Mouse (Mus musculus): ENCODE results near the gene Tie1. TPM values are rescaled to one million over a fixed set of nuclear protein-coding genes. Genes with fewer than 3 reads are reported as not detected.

Tie1 gene
- total RNA-seq, 2 experiments from 2014 or later = 8.2 to 8.5 TPM

DNA sequence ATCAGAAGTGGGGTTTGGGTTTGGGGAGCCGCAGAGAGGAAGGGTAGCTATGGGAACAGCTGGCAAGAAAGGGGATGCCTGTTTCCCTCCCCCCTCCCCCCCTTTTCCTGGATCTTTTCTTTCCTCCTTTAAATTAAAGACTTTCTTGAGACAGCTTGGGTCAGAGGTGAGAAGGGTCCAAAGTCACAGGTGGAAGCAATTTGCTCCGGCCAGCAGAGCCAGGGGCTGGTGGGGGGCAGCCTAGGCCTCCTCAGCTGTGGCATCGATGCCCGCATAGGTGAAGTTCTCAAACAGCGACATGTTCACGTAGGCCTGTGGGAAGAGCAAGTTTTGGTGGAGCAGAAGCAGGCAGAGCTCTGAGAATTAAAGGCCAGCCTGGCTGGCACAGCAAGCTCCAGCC is 18.6 kb downstream of the Tie1 start:
- Histone ChIP-seq H3K27ac (no peak overlapping the region), H3K4me3 (no peak overlapping the region)
- no peak for TF ChIP-seq CTCF (IDR thresholded peaks at IDR 0.05)
- no peak for DNase-seq (ENCODE audit: extremely low spot score in 1 of 2, low spot score in 2 of 2)
- intact Hi-C loops (cut with DNase I) = no loop called here

DNA sequence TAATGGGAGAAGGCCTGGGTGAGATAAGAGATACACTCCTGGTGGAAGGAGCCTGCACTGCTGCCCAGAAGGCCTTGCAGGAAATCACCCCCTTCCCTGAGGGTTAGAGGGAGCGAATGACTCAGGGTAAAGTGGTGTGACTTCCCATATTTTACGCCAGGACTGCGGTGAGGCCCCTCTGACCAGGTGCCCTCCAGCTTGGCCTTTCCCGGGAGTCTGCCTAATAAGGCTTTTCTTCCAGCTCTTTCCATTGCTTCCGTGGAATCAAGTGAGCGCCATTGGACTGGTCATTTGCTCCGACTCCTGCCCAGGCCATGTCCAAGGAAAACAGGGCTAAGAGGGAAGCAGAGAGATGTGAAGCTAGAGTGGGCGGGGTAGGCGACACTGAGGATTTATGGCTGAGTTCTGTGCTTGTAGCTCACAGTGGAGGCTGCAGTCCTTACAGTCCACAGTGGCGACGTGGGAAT is 24.1 kb downstream of the Tie1 start:
- intact Hi-C loops (cut with DNase I) = no loop called here
- no peak for TF ChIP-seq CTCF (IDR thresholded peaks at IDR 0.05)
- no peak overlapping the region for H3K4me3 ChIP-seq
- H3K27ac ChIP-seq = no peak overlapping the region
- DNase-seq (ENCODE audit: extremely low spot score in 1 of 2, low spot score in 2 of 2) = no peak

DNA sequence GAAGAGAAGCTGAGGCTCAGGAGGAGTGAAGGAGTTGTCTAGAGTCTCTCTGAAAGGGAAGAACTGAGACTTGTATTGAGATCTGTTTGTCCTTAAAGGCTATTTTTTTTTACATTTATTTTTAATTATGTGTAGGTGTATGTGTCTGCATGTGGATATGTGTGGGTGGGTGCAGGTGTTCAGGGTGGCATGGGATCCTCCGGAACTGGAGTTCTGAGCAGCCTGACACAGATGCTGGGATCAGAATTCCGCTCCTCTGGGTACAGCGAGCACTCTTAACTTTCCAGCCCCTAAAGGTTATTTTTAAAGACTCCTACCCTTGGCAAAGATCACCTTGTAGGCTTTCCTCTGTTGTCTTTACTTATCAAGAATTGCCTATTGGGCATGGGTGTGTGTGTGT is 24.9 kb downstream of the Tie1 start:
- no peak for TF ChIP-seq CTCF (IDR thresholded peaks at IDR 0.05)
- Histone ChIP-seq H3K4me3 (no peak overlapping the region), H3K27ac (no peak overlapping the region)
- no peak for DNase-seq (ENCODE audit: extremely low spot score in 1 of 2, low spot score in 2 of 2)
- intact Hi-C loops (cut with DNase I) = no loop called here

DNA sequence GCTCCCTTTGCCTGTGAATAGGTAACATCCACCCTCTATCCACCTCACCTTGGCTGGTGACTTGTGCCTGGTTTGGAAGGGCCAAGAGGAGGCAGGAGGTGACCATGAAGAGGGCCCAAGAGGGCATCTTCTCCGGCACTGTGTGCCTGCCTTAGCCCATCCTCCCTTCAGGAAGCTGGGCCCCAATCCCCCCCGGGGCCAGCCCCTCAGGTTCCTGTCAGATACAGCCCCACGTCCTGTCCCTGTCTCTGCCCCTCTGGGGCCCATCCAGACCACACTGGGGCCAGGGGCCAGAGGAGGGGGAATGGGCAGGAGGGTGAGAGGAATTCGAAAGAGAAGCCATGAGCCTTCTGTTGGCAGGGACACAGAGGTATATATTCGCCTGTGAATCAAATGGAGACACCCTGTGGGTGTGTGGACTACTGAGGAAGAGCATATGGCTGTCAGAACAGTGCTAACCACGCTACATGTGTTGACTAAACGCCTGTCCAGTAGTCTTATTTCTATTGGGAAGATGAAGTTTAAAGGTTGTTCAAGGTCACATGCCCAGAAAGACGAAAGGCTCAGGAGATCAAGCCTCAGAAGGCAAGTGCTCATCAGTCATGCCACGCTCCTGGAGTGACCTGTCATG is 32.4 kb downstream of the Tie1 start, which contains the start of gene Mpl:
Mpl (minus strand) TSS at position 169 of the 631 bp plus-strand sequence.
- H3K27ac ChIP-seq = no peak within 1 kb of the TSS
- no peak for TF ChIP-seq CTCF (IDR thresholded peaks at IDR 0.05)
- H3K4me3 ChIP-seq = no peak within 1 kb of the TSS
- no peak for DNase-seq (ENCODE audit: extremely low spot score in 1 of 2, low spot score in 2 of 2)
- intact Hi-C loops (cut with DNase I) = no loop called here

DNA sequence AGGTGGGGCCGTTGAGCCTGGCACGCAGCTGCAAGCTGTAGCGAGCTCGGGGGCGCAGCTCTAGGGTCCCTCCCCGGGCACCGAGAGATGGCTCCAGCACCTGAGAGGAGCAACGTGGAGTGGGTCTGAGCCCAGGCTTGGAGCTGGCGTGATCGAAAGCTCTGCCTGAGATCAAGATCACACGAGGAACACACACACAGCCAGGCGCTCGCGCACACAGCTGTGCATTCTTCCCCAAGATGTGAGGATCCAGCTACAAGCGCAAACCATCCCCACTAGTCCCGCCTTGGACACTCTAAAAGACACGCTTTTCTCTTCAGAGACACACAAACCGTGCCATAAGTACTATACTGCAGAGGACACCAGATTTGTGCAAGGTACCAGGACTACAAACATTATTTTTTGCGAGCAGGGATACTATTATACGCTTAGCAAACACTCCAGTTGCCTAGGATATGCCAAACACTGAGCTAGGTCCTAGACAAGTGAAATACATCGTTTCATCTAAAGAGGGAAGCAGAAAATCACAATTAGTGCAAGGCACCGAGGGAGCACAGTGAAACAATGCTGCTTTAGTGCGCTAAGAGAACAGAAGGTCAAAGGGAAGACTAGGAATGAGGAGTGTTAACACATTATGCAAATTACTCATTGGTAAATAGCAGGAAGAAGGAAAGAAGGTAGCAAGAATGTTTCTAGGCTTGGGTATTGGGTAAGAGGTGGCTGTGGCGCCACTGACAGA is 43.3 kb downstream of the Tie1 start:
- Histone ChIP-seq H3K4me3 (peak overlapping the region; percentile 41), H3K27ac (peak overlapping the region; percentile 67)
- TF ChIP-seq CTCF (IDR thresholded peaks at IDR 0.05) = no peak; the same call in none of the 2 replicates
- intact Hi-C loops (cut with DNase I) = loop anchor here (5.0 kb wide), 2 partner anchors 96 to 131 kb away; partner anchors contain the start of gene Tmem125
- no peak for DNase-seq (ENCODE audit: extremely low spot score in 1 of 2, low spot score in 2 of 2)

DNA sequence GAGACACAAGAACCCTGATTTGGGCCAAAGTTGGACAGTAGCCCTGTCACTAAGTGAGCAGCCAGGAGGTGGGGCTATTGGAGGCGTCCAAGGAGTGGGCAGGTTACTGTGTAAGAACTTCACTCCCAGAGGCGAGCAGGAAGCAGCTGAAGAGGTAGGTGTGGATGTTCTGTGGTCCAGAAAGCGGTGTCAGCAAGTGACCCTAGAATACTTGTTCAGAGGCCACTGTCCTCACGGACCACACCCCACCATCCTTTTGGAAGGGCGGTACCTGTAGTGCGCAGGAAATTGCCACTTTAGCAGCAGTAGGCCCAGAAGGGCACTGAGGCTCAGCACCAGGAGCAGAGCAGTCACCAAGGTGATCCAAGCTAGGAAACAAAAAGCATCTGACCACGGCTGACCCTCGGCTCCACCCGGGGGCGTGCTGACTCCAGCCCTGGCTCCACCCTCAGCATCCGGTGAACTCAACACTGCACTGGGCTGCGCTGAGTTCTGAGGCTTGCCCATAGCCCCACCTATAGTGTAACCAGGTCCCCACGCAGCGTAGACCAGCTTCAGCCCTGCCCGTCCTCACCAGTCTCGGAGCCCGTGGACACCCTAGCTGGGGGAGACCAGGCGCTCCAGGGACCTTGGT is 44.0 kb downstream of the Tie1 start:
- DNase-seq (ENCODE audit: extremely low spot score in 1 of 2, low spot score in 2 of 2) = no peak
- peak overlapping the region; percentile 41 for H3K4me3 ChIP-seq
- peak overlapping the region; percentile 67 for H3K27ac ChIP-seq
- intact Hi-C loops (cut with DNase I) = loop anchor here (5.0 kb wide), 2 partner anchors 96 to 131 kb away; partner anchors contain the start of gene Tmem125
- TF ChIP-seq CTCF (IDR thresholded peaks at IDR 0.05) = no peak; the same call in 1 of the 2 replicates

DNA sequence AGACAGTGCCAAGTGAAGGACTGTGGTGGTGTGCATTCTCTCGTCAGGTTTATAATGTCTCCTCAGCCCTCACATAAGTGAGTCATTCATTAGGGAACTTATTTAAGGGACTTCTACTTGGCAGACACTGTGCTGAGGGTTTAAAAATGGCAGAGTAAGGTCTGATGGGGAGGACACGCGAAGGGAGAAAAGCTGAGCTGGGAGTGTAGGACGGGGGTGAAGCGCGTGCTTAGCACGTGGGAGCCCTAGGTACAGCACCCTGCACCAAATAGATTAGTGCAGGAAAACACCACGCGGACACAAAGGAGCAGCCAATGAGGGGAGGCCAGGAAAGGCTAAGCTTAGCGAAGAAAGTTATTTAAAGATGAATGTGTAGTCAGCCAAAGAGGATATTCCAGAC is 44.8 kb downstream of the Tie1 start:
- intact Hi-C loops (cut with DNase I) = loop anchor here (5.0 kb wide), 2 partner anchors 97 to 132 kb away; partner anchors contain the start of gene Tmem125
- DNase-seq (ENCODE audit: extremely low spot score in 1 of 2, low spot score in 2 of 2) = no peak
- no peak for TF ChIP-seq CTCF (IDR thresholded peaks at IDR 0.05)
- Histone ChIP-seq H3K4me3 (no peak overlapping the region), H3K27ac (no peak overlapping the region)

DNA sequence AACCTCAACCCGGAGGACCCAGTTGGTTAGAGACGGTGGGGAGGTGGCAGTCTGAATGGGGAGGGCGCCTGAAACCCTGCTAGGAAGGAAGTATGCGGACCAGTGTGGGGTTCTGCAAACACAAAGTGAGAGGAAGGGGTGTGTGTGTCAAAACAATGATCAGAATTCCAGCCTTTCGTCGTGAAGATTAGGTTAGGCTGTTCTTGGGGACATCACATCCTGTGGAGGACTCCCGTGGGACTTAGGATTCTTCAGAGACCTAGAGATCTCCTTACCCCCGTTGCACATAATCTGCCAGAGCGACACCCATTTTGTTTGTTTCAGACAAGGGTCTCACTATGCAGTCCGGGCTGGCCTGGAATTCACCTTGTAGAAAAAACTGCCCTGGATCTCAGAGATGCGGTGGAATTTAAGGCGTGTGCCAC is 52.0 kb downstream of the Tie1 start:
- no peak for TF ChIP-seq CTCF (IDR thresholded peaks at IDR 0.05)
- Histone ChIP-seq H3K27ac (no peak overlapping the region; the same call in 1 of the 2 replicates), H3K4me3 (peak overlapping the region; percentile 49)
- DNase-seq (ENCODE audit: extremely low spot score in 1 of 2, low spot score in 2 of 2) = no peak
- intact Hi-C loops (cut with DNase I) = no loop called here

DNA sequence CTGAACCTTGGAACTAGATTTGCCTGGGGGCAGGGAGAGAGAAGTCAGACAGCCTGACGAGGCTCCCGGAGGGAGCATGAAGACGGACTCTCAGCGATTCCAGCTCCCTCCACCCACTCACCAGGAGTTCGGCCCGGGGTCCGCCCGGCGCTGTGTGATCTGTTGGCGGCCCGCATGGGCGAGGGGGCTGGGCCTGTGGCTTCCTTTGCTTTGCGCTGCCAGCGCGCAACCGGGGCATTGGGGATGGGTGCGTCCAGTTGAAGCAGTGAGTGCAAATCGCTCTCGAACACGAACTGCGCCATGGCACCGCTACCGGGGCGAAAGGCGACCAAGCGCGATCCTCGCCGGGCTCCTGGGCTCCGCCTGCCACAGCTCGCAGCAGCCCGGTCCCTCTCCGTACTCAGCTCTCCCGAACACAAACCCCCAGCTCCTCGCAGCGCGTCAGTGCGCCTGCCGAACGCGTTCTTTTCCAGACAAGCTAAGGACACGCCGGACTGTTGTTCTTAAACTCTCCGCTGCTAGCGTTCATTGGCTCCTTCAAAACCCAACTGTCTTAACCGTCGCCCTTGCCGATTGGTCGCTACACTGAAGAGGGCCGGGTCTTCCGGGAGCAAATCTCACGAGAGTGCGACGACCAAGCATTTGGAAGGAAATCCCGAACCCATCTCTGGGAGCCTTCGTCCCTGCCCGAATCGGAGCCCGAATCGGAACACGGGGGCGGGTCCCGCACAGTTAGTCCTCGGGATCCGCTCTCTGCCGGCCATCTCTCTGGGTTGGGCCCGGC is 52.8 kb downstream of the Tie1 start, which contains the start of gene Cdc20:
Cdc20 (minus strand) TSS at position 533 of the 784 bp plus-strand sequence.
- intact Hi-C loops (cut with DNase I) = no loop called here
- peak within 1 kb of the TSS; percentile 49 for H3K4me3 ChIP-seq
- H3K27ac ChIP-seq = no peak within 1 kb of the TSS; the same call in 1 of the 2 replicates
- DNase-seq (ENCODE audit: extremely low spot score in 1 of 2, low spot score in 2 of 2) = peak; percentile 71 to 85
- no peak; the same call in 1 of the 2 replicates for TF ChIP-seq CTCF (IDR thresholded peaks at IDR 0.05)

DNA sequence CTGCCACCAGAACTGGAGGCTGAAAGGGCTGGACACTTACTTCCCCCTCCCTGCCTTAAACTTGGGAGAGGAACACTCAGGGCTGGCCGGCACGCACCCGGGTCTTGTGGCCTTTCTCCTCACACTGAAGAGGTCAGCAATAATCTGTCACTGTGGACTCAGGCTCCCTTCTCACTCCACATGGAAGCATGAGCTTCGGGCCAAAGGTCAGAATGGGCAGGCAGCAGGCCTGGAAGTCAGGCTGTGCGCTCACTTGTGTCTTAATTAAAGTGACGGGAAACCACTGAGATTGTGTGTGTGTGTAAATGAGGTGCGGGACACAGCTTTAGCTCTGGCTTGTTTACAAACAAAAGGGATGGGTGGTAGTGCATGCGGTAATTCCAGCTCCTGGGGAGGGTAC is 57.5 kb downstream of the Tie1 start:
- intact Hi-C loops (cut with DNase I) = no loop called here
- H3K4me3 ChIP-seq = no peak overlapping the region
- H3K27ac ChIP-seq = no peak overlapping the region
- DNase-seq (ENCODE audit: extremely low spot score in 1 of 2, low spot score in 2 of 2) = no peak
- TF ChIP-seq CTCF (IDR thresholded peaks at IDR 0.05) = no peak

Data from left cerebral cortex, adult 2 months (tissue).